Comparison of ENCODE assay signal across 8 mouse cellular contexts in genomic region chr7:58844449-58844848, GRCm38 (mm10).
DNase-seq lines count a peak whose midpoint lies in the region; ATAC-seq and TF ChIP-seq lines count a peak whose summit lies in the region.

No protein-coding gene starts in this region.

- H3K9ac ChIP-seq in lung, postnatal 0 days (replicated peaks; ENCODE audit: low read depth) = no peak overlapping the region
- no peak overlapping the region for H3K9ac ChIP-seq in liver, embryonic 15.5 days
- no peak overlapping the region for H3K9ac ChIP-seq in stomach, postnatal 0 days (ENCODE audit: low read length)

- H3K9me3 ChIP-seq in lung, postnatal 0 days (ENCODE audit: low read length) = no peaks in the 10 kb centered on the region
- H3K9me3 ChIP-seq in liver, embryonic 15.5 days (replicated peaks) = no peaks in the 10 kb centered on the region
- no peaks in the 10 kb centered on the region for H3K9me3 ChIP-seq in stomach, postnatal 0 days (ENCODE audit: control insufficient read depth, low read length)

- ATAC-seq in lung, postnatal 0 days = no peak
- ATAC-seq in liver, embryonic 15.5 days (ENCODE audit: insufficient read depth) = no peak
- no peak for ATAC-seq in stomach, postnatal 0 days (ENCODE audit: low FRiP score, low TSS enrichment)
- no peak for ATAC-seq in erythroid progenitor cell, adult 5-6 weeks (replicated peaks; ENCODE audit: low FRiP score, poor library complexity, severe bottlenecking)

- TF ChIP-seq CTCF in lung, postnatal 0 days (IDR thresholded peaks at IDR 0.05) = no peak
- TF ChIP-seq CTCF in stomach, postnatal 0 days (IDR thresholded peaks at IDR 0.05; ENCODE audit: low read depth) = no peak

- H3K27ac ChIP-seq in lung, postnatal 0 days (ENCODE audit: low read length) = no peak overlapping the region
- H3K27ac ChIP-seq in liver, embryonic 15.5 days (replicated peaks) = no peak overlapping the region
- 0 out of 2 replicates have a peak overlapping the region, but pooled peaks have one; percentile 8 for H3K27ac ChIP-seq in stomach, postnatal 0 days (replicated peaks)

- no peak for TF ChIP-seq EP300 in lung, postnatal 0 days (IDR thresholded peaks at IDR 0.05)
- TF ChIP-seq EP300 in stomach, postnatal 0 days (optimal IDR thresholded peaks at IDR 0.05) = no peak

- H3K27me3 ChIP-seq in lung, postnatal 0 days (replicated peaks; ENCODE audit: insufficient read depth, low read length) = no peaks in the 10 kb centered on the region
- H3K27me3 ChIP-seq in liver, embryonic 15.5 days = no peaks in the 10 kb centered on the region
- H3K27me3 ChIP-seq in stomach, postnatal 0 days (ENCODE audit: control insufficient read depth, insufficient read depth, low read length) = no peaks in the 10 kb centered on the region

- peak; percentile 9 for DNase-seq in cerebellum, adult 8-10 months
- DNase-seq in cerebellum, postnatal 4 days (ENCODE audit: low spot score in 2 of 2) = no peak
- DNase-seq in lung, postnatal 0 days (ENCODE audit: low spot score) = no peak
- DNase-seq in lung, postnatal 14 days = no peak
- no peak for DNase-seq in stomach, postnatal 0 days (ENCODE audit: low spot score)
- DNase-seq in thymus, postnatal 14 days = no peak

- peak overlapping the region; percentile 23 for H3K4me2 ChIP-seq in lung, postnatal 0 days (replicated peaks; ENCODE audit: low read depth, low read length)
- H3K4me2 ChIP-seq in liver, embryonic 15.5 days = 0 out of 2 replicates have a peak overlapping the region, but pooled peaks have one; percentile 20
- peak overlapping the region; percentile 37 for H3K4me2 ChIP-seq in stomach, postnatal 0 days (replicated peaks; ENCODE audit: low read depth)

- WGBS in lung, postnatal 0 days = 15% methylated on average over 4 of the region's 4 CpGs
- WGBS in liver, embryonic 15.5 days (ENCODE audit: insufficient replicate concordance) = 30% methylated on average over 4 of the region's 4 CpGs
- WGBS in stomach, postnatal 0 days = 38% methylated on average over 4 of the region's 4 CpGs

- no peaks in the 10 kb centered on the region for H3K36me3 ChIP-seq in lung, postnatal 0 days (ENCODE audit: insufficient read depth, low read length)
- no peaks in the 10 kb centered on the region for H3K36me3 ChIP-seq in liver, embryonic 15.5 days (replicated peaks)
- no peaks in the 10 kb centered on the region for H3K36me3 ChIP-seq in stomach, postnatal 0 days (ENCODE audit: control insufficient read depth, insufficient read depth, low read length)

- no peak overlapping the region for H3K4me3 ChIP-seq in lung, postnatal 0 days (ENCODE audit: low read depth, low read length)
- H3K4me3 ChIP-seq in liver, embryonic 15.5 days (replicated peaks) = no peak overlapping the region
- H3K4me3 ChIP-seq in stomach, postnatal 0 days (ENCODE audit: low read depth, low read length) = no peak overlapping the region

- H3K4me1 ChIP-seq in lung, postnatal 0 days (ENCODE audit: insufficient read depth, low read depth, low read length) = peaks cover 12% of the 10 kb centered on the region
- H3K4me1 ChIP-seq in liver, embryonic 15.5 days (replicated peaks) = peaks cover 5% of the 10 kb centered on the region; the same call in 1 of the 2 replicates
- peaks cover 3% of the 10 kb centered on the region; the same call in 1 of the 2 replicates for H3K4me1 ChIP-seq in stomach, postnatal 0 days (replicated peaks; ENCODE audit: control insufficient read depth, insufficient read depth)
